Mouse (Mus musculus) heart, adult 18-20 months (tissue): Measurements from ENCODE around the gene Olfr695. TPM values are rescaled to one million over a fixed set of nuclear protein-coding genes. Genes with fewer than 3 reads are reported as not detected.
"Not testable (repeated sequence)": the region's sequence is repeated elsewhere in the genome, so short reads cannot be mapped to it uniquely, and the experiment has no call there.

Experiments
- DNase-seq, 2 experiments: peaks; one replicate each; pipeline ENCODE4 v3.0.0; 2021 to 2022; ENCODE audit warnings: mixed read lengths in 1 of 2
- long read RNA-seq, 2 experiments: library from polyadenylated mRNA; stranded (forward); transcript quantifications; one replicate each; pipeline ENCODE4 v2.0.0; 2021
- total RNA-seq, 2 experiments: library from RNA; stranded (reverse); gene quantifications; 2 replicates each; pipeline ENCODE4 v1.2.3; 2021

Gene Olfr695
- not detected for total RNA-seq
- long read RNA-seq, experiment 1, result 0 reads
- long read RNA-seq, experiment 2, result 0 reads

DNA sequence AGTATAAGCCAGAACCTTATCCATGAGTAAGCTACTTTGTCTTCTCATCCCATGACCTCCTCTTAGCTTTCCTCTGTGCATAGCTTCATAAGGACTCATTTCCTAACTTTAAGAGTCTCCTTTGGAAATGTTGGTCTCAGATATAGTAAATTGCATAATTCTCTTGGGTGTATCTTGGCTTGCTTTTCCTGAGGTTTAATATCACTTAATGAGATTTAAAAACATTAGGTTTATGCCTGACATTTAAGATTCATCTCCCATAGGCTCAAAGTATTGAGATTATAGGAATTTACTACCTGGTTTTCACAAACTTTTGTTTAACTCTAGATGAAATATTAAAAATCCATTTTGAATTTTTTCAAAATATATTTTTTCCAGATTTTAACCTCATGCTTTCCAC is at the start of gene Olfr695:
Gene Olfr695, minus strand, starts transcription at position 101 of the 400 bp plus-strand sequence.
- no peak for DNase-seq

DNA sequence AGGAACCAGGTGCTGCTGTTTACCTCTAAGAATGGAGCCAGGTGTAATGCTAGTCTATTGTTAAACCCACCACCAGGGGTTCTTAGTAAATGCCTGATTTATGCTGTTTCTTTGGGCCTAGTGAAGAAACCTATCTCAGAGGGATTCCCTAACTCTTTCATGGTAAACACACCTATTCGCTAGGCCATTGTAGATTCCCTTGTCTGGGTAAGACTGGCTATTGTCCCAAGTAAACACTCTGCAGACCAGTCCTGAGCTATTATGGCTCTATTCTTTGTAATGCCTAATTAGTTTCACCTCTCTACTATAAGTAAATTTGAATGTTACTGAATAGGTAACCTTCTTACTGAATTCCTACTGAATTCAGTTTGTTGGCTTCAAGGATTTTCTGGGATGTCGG is 44.8 kb upstream of the Olfr695 start:
- DNase-seq, result not testable (repeated sequence)

DNA sequence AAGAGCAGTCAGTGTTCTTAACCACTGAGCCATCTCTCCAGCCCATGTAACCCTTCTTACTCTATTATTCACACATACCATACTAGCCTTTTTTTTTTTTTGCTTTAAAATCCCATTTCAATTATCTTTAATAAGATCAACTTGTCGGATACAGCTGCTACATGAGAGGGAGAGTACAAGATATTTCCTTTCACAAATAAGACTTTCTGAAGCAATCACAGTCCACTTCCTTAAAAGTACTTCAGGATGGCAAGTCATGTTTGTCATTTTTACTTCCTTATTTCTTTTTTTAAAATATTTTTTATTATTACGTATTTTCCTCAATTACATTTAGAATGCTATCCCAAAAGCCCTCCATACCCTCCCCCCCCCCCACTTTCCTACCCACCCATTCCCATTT is 42.6 kb upstream of the Olfr695 start:
- no peak for DNase-seq

DNA sequence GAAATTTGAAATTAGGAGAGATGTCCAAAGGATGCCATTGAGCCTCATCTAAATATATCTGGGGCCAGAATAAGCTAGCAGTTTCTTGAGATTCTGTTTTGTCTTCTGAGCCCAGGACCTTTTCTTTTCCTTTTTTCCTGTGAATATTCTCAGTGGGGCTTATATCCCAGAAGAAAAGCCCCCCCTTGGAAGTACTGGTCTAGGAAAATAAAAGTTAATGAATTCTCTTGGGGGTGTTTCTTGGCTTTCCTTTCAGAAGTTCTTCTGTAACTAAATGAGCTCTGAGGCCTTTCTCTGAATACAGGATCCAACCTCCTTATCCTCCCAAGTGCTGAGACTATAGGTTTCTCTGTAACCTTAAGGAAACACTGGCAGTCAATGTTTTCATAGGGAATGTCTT is 39.1 kb upstream of the Olfr695 start, which contains the start of gene Olfr698:
Gene Olfr698, minus strand, starts transcription at position 101 of the 400 bp plus-strand sequence.
- no peak for DNase-seq

DNA sequence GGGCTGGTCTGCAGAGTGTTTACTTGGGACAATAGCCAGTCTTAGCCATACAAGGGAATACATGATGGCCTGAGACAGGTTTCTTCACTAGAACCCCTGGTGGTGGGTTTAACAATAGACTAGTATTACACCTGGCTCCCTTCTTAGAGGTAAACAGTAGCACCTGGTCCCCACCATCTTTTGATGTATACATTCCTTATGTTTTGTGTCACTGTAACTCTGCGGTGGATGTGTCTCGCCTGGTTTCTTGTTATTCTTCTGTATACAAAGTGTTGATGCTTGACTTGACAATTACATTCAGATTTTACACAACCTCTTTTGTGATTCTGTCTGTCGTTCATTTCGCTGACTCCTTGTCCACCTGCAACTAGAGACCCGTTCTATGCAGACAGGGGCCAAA is 29.6 kb upstream of the Olfr695 start:
- DNase-seq, result no peak

DNA sequence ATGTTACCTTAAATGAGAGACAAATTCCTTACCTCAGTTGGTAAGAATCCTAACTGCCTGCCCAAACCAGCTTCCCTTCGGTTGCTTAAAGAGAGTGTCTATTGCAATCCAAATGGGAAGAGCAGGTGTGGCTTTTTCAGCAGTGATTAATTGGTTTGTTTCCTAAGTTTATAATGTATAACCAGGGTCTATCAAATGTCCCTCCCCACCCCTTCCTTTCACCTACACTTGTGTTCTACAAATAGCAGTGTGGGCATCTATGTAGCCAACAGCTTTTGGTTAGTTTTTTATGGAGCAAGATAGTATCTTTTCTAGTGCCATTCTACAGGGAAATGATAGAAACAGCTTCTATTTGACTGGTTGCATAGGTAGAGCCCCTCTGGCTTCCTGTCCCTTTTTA is 26.1 kb upstream of the Olfr695 start, which contains the start of gene Olfr697:
Gene Olfr697, minus strand, starts transcription at position 101 of the 400 bp plus-strand sequence.
- no peak for DNase-seq

GRCm38 (mm10) chr7:106737028-106737427 is 20.8 kb upstream of the Olfr695 start:
- DNase-seq, result no peak

- no peak for DNase-seq
These were observed 17.5 kb upstream of the Olfr695 start for GRCm38 (mm10) chr7:106733717-106734116.

GRCm38 (mm10) chr7:106725654-106726053 is 9.5 kb upstream of the Olfr695 start:
- DNase-seq, result not testable (repeated sequence)

- peak in 1 of 2 experiments; percentile 10 for DNase-seq
These were observed 4.7 kb downstream of the Olfr695 start for GRCm38 (mm10) chr7:106711463-106711862.

GRCm38 (mm10) chr7:106707705-106708104 is 8.5 kb downstream of the Olfr695 start:
- DNase-seq, result not testable (repeated sequence)

- DNase-seq, result no peak
These were observed 19.3 kb downstream of the Olfr695 start for GRCm38 (mm10) chr7:106696891-106697290.

DNA sequence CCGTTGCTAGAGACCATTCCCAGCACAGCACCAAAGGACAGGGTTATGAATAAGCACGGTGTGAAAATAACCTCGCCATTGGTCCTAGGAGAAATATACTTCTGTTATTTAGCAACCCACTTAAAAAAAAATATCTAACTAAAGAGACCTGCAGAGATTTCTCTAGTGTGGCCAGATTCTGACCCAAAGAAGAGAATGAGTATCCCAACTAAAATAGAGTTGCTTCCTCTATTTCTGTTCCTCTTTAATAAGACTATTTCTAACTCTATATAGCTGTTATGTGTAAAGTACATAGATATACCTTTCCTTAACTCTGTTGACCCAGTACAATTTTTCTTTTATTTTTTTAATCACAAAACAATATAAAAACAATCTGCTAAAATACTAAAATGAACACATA is 23.2 kb downstream of the Olfr695 start:
- DNase-seq, result no peak

DNA sequence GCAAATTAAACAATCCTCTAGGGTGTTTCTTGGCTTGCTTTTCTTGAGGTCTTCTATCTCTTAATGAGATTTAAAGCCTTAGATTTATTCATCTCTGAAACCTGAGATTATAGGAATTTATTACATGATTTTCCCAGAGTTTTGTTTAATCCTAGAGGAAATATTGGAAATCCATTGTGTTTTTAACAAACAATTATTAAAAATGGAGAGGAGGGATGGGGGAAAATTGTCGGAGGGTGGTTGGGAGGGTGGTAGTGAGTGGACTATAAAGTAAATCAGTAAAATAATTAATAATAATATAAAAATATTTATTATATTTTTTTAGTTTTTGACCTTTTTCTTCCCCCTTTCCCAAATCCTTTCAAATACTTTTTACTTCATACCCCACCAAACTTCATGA is 24.5 kb downstream of the Olfr695 start, which contains the start of gene Olfr694:
Gene Olfr694, minus strand, starts transcription at position 101 of the 400 bp plus-strand sequence.
- no peak for DNase-seq

GRCm38 (mm10) chr7:106685382-106685781 is 30.8 kb downstream of the Olfr695 start:
- DNase-seq, result no peak

DNA sequence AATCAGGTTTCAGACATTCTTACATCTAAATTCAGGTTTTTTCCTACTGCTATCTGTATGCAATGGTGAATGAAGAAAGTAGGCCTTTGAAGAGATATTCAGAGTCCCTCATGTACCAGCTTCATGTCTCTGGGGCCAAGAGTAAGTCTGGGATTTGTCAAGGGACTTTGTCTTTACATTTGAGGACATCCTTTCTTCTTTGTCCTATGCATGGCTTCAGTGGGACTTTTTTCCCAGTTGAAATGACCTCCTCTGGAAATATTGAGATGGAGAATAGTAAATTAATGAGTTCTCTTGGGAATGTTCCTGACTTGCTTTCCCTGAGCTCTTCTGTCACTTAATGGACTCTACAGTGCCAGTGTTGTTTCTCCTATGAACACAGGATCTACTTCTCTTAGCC is 35.7 kb downstream of the Olfr695 start, which contains the start of gene Olfr693:
Gene Olfr693, minus strand, starts transcription at position 101 of the 400 bp plus-strand sequence.
- no peak for DNase-seq

Other genes with a start within 250 kb of the Olfr695 start
- not detected for gene Olfr693, start 35.8 kb downstream of the Olfr695 start, total RNA-seq
- not detected for gene Olfr694, start 24.6 kb downstream of the Olfr695 start, total RNA-seq
- not detected for gene Olfr697, start 26.0 kb upstream of the Olfr695 start, total RNA-seq
- gene Olfr698, start 39.0 kb upstream of the Olfr695 start, total RNA-seq, result not detected
- gene Olfr699, start 76.8 kb upstream of the Olfr695 start, total RNA-seq, result not detected
- gene Olfr700, start 92.4 kb upstream of the Olfr695 start, total RNA-seq, result not detected
- not detected for gene Olfr701, start 97.7 kb upstream of the Olfr695 start, total RNA-seq
- gene Olfr702, start 117.5 kb upstream of the Olfr695 start, total RNA-seq, result not detected
- not detected for gene Olfr703, start 127.0 kb upstream of the Olfr695 start, total RNA-seq
- gene Olfr704, start 146.8 kb upstream of the Olfr695 start, total RNA-seq, result not detected
- gene Olfr705, start 160.5 kb upstream of the Olfr695 start, total RNA-seq, result not detected
- not detected for gene Olfr706, start 171.8 kb upstream of the Olfr695 start, total RNA-seq
- gene Olfr707, start 184.8 kb upstream of the Olfr695 start, total RNA-seq, result not detected
- not detected for gene Olfr1532-ps1, start 191.6 kb upstream of the Olfr695 start, total RNA-seq
- gene Olfr709-ps1, start 215.8 kb upstream of the Olfr695 start, total RNA-seq, result not detected
- gene Olfr710, start 231.9 kb upstream of the Olfr695 start, total RNA-seq, result not detected
- not detected for gene Olfr6, start 247.5 kb upstream of the Olfr695 start, total RNA-seq